Mouse (Mus musculus) brain, embryonic 14.5 days (tissue): ENCODE results near the gene Abhd14a.

ENCODE experiments used
- CTCF ChIP-seq: fragments of 200-500 bp; IDR thresholded peaks from 2 replicates; pipeline ENCODE4 v1.5.1; 2012; ENCODE audit warnings: inconsistent platforms, mild to moderate bottlenecking, moderate library complexity, borderline replicate concordance; ENCODE audit not compliant: insufficient read depth, insufficient read length; ENCODE audit errors: extremely low read depth
- POLR2A ChIP-seq: fragments of 200-500 bp; IDR thresholded peaks from 2 replicates; pipeline ENCODE4 v1.6.1; 2012; ENCODE audit warnings: mild to moderate bottlenecking, inconsistent platforms, borderline replicate concordance; ENCODE audit not compliant: poor library complexity, insufficient read depth, insufficient read length, severe bottlenecking; ENCODE audit errors: extremely low read depth

GRCm38 (mm10) chr9:106454888-106455681 is 7.6 kb upstream of the Abhd14a start:
- TF ChIP-seq CTCF (no peak), POLR2A (peak; percentile 25; the same call in 1 of the 2 replicates)
